Comparison of ENCODE assay signal across 19 mouse cellular contexts in the genomic region with DNA sequence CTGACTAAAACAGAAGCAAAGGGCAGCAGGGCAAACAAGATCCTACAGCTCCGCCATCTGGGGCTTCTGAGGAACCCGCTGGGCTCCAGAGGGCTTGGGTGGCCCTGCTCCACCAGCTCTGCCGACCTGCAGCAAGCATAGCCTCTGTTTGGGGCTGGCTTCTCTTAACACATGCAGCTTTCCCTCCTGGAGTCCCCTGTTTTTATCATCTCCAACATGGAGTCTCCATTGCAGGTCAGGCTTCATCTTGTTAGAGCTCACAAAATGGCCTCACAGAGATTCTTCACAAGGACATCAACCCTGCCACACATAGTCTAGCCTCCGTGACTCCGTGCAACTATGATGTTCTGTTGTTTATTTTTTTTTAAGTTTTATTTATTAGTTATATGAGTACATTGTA.
"Had no signal": no experiment of that assay in that cellular context is flagged by ENCODE, and none has a peak within 500 bp of the region (broad histone marks: within the 10 kb centered on the region; RNA-seq: fewer than 3 reads in every experiment).

No protein-coding gene starts in this region.

- ATAC-seq: midbrain, embryonic 16.5 days had no signal

- DNase-seq: lung, adult 18-20 months; lung, embryonic 14.5 days; lung, postnatal 10 days; lung, postnatal 4 days; midbrain, embryonic 14.5 days; retina, postnatal 1 day; right cerebral cortex, adult 18-20 months; right cerebral cortex, postnatal 25 days; right cerebral cortex, postnatal 4 days; spleen, adult 18-20 months; thymus, adult 18-20 months; thymus, postnatal 14 days; thymus, postnatal 36 days had no signal

- H3K9me3 ChIP-seq: midbrain, embryonic 10.5 days; midbrain, embryonic 12.5 days; neural tube, embryonic 13.5 days; neural tube, embryonic 15.5 days had no signal

- H3K36me3 ChIP-seq: neural tube, embryonic 13.5 days; neural tube, embryonic 15.5 days had no signal

- H3K9ac ChIP-seq: lung, embryonic 14.5 days; midbrain, embryonic 12.5 days; neural tube, embryonic 13.5 days; neural tube, embryonic 15.5 days had no signal

- H3K27ac ChIP-seq: midbrain, embryonic 10.5 days; midbrain, embryonic 12.5 days; neural tube, embryonic 13.5 days; neural tube, embryonic 15.5 days had no signal

- H3K4me3 ChIP-seq: midbrain, embryonic 10.5 days; midbrain, embryonic 12.5 days; myocyte; neural tube, embryonic 13.5 days; neural tube, embryonic 15.5 days had no signal

- H3K27me3 ChIP-seq: midbrain, embryonic 12.5 days; neural tube, embryonic 13.5 days; neural tube, embryonic 15.5 days had no signal

- H3K4me2 ChIP-seq: lung, embryonic 14.5 days; midbrain, embryonic 12.5 days; neural tube, embryonic 13.5 days; neural tube, embryonic 15.5 days had no signal
